Mouse (Mus musculus) mouse trophoblast stem cell (cell line): ENCODE data around the gene Wfdc11.
"Not testable (repeated sequence)": the region's sequence is repeated elsewhere in the genome, so short reads cannot be mapped to it uniquely, and the experiment has no call there.

Source experiments
- in situ Hi-C, 2 experiments: fragments of 300-500 bp; cut with MseI, MboI; formaldehyde crosslinking; loops; 2 replicates in 1 of 2; 3 replicates in 1 of 2; pipeline ENCODE4 v1.15.1; 2025

Gene Wfdc11

GRCm38 (mm10) chr2:164673987-164674386, at the start of gene Wfdc11:
Gene Wfdc11 (minus strand): TSS chr2:164674087.
- in situ Hi-C loops: loop anchor here in 1 of 2 experiments (10.0 kb wide), 1 partner anchor 51 kb away; no protein-coding TSS in a partner anchor

- in situ Hi-C loops: loop anchor here (5.0 to 10.0 kb wide), 3 partner anchors 48 to 131 kb away; partner anchors contain the start of genes Eppin (in 2 of the 2) and Wfdc11 (in 1 of the 2)
These were observed 49.4 kb upstream of the Wfdc11 start for GRCm38 (mm10) chr2:164723276-164723675.

- in situ Hi-C loops: not testable (repeated sequence)
These were observed 42.4 kb upstream of the Wfdc11 start for GRCm38 (mm10) chr2:164716194-164716786.

GRCm38 (mm10) chr2:164715005-164715404, 41.1 kb upstream of the Wfdc11 start, which contains the start of gene Spint5:
Gene Spint5 (plus strand): TSS chr2:164715305.
- in situ Hi-C loops: no loop called here

- in situ Hi-C loops: no loop called here
These were observed 32.1 kb upstream of the Wfdc11 start for GRCm38 (mm10) chr2:164705991-164706390.

- in situ Hi-C loops: no loop called here
These were observed 31.4 kb upstream of the Wfdc11 start for GRCm38 (mm10) chr2:164705328-164705727.

GRCm38 (mm10) chr2:164704235-164704634, 30.3 kb upstream of the Wfdc11 start:
- in situ Hi-C loops: no loop called here

GRCm38 (mm10) chr2:164701761-164702160, 27.9 kb upstream of the Wfdc11 start:
- in situ Hi-C loops: no loop called here

GRCm38 (mm10) chr2:164700959-164701358, 27.1 kb upstream of the Wfdc11 start:
- in situ Hi-C loops: no loop called here

GRCm38 (mm10) chr2:164698201-164698600, 24.3 kb upstream of the Wfdc11 start, which contains the start of gene Spint4:
Gene Spint4 (plus strand): TSS chr2:164698501.
- in situ Hi-C loops: no loop called here

GRCm38 (mm10) chr2:164684807-164685206, 10.9 kb upstream of the Wfdc11 start, which contains the start of gene Wfdc13:
Gene Wfdc13 (plus strand): TSS chr2:164685107.
- in situ Hi-C loops: no loop called here

GRCm38 (mm10) chr2:164679906-164680305, 6.0 kb upstream of the Wfdc11 start:
- in situ Hi-C loops: loop anchor here in 1 of 2 experiments (10.0 kb wide), 1 partner anchor 45 kb away; no protein-coding TSS in a partner anchor

GRCm38 (mm10) chr2:164678848-164679625, 5.2 kb upstream of the Wfdc11 start:
- in situ Hi-C loops: loop anchor here in 1 of 2 experiments (10.0 kb wide), 1 partner anchor 46 kb away; no protein-coding TSS in a partner anchor

GRCm38 (mm10) chr2:164676916-164677685, 3.2 kb upstream of the Wfdc11 start:
- in situ Hi-C loops: loop anchor here in 1 of 2 experiments (10.0 kb wide), 1 partner anchor 48 kb away; no protein-coding TSS in a partner anchor

- in situ Hi-C loops: loop anchor here in 1 of 2 experiments (10.0 kb wide), 1 partner anchor 49 kb away; no protein-coding TSS in a partner anchor
These were observed 2.2 kb upstream of the Wfdc11 start for GRCm38 (mm10) chr2:164676103-164676502.

GRCm38 (mm10) chr2:164670938-164671337, 2.9 kb downstream of the Wfdc11 start:
- in situ Hi-C loops: loop anchor here in 1 of 2 experiments (10.0 kb wide), 1 partner anchor 54 kb away; no protein-coding TSS in a partner anchor

- in situ Hi-C loops: loop anchor here in 1 of 2 experiments (10.0 kb wide), 1 partner anchor 55 kb away; no protein-coding TSS in a partner anchor
These were observed 3.6 kb downstream of the Wfdc11 start for GRCm38 (mm10) chr2:164670261-164670660.

- in situ Hi-C loops: no loop called here
These were observed 9.0 kb downstream of the Wfdc11 start for GRCm38 (mm10) chr2:164664851-164665250.

GRCm38 (mm10) chr2:164656483-164656882, 17.4 kb downstream of the Wfdc11 start, which contains the start of gene Wfdc9:
Gene Wfdc9 (minus strand): TSS chr2:164656583.
- in situ Hi-C loops: no loop called here

GRCm38 (mm10) chr2:164655858-164656257, 18.0 kb downstream of the Wfdc11 start, which contains the start of gene Wfdc10:
Gene Wfdc10 (plus strand): TSS chr2:164656046.
- in situ Hi-C loops: no loop called here
